Comparison of ENCODE assay signal across 13 mouse cellular contexts in the genomic region with DNA sequence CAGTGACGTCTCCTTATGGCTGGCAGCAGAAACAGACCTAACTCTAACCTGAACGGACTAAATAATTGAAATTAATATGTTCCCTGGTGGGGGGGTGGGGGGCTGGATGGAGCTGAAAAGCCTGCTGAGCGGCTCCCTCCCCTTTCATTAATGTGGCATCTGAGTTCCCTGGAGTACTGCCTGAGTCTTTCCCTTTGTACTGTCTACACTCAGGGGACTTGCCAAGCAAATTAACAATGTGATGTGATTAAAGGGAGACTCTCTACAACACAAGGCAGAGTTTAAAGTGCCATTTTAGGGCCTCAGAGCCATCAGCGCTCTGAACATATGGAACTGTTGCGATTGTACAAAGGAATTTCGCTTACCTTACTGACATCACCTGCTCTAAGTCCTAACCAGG. TPM values are rescaled to one million over a fixed set of nuclear protein-coding genes. Genes with fewer than 3 reads are reported as not detected.
DNase-seq lines count a peak whose midpoint lies in the region; ATAC-seq lines count a peak whose summit lies in the region.
"Had no signal": no experiment of that assay in that cellular context is flagged by ENCODE, and none has a peak within 500 bp of the region (broad histone marks: within the 10 kb centered on the region; RNA-seq: fewer than 3 reads in every experiment).

No protein-coding gene starts in this region.

- no peaks in the 10 kb centered on the region for H3K27me3 ChIP-seq in embryonic facial prominence, embryonic 14.5 days (replicated peaks; ENCODE audit: control insufficient read depth, insufficient read depth, low read length)
- H3K27me3 ChIP-seq in hindbrain, embryonic 11.5 days (ENCODE audit: control insufficient read depth, insufficient read depth, low read length) = no peaks in the 10 kb centered on the region
- H3K27me3 ChIP-seq in midbrain, embryonic 13.5 days = no peaks in the 10 kb centered on the region
- H3K27me3 ChIP-seq: limb, embryonic 15.5 days had no signal

- no peaks in the 10 kb centered on the region for H3K36me3 ChIP-seq in embryonic facial prominence, embryonic 14.5 days (ENCODE audit: control insufficient read depth, insufficient read depth, low read length)
- H3K36me3 ChIP-seq in hindbrain, embryonic 11.5 days (ENCODE audit: control insufficient read depth, insufficient read depth, low read length) = no peaks in the 10 kb centered on the region
- H3K36me3 ChIP-seq in midbrain, embryonic 13.5 days = no peaks in the 10 kb centered on the region
- H3K36me3 ChIP-seq: limb, embryonic 15.5 days had no signal

- no peak overlapping the region for H3K4me2 ChIP-seq in embryonic facial prominence, embryonic 14.5 days (ENCODE audit: low read depth, low read length)
- H3K4me2 ChIP-seq in hindbrain, embryonic 11.5 days (replicated peaks; ENCODE audit: low read depth, low read length) = no peak overlapping the region
- no peak overlapping the region for H3K4me2 ChIP-seq in midbrain, embryonic 13.5 days (replicated peaks)
- H3K4me2 ChIP-seq: limb, embryonic 15.5 days had no signal

- no peak overlapping the region for H3K9ac ChIP-seq in embryonic facial prominence, embryonic 14.5 days (ENCODE audit: low read depth, low read length)
- no peak overlapping the region for H3K9ac ChIP-seq in hindbrain, embryonic 11.5 days (ENCODE audit: low read depth, low read length)
- no peak overlapping the region for H3K9ac ChIP-seq in midbrain, embryonic 13.5 days (replicated peaks)
- H3K9ac ChIP-seq: limb, embryonic 15.5 days had no signal

- intact Hi-C loops in left cerebral cortex, postnatal 4 days (cut with DNase I) = no loop called here
- intact Hi-C loops in left cerebral cortex, postnatal 14 days (cut with DNase I) = loop anchor here (5.0 kb wide), 1 partner anchor 138 kb away; no protein-coding TSS in a partner anchor
- intact Hi-C loops in left cerebral cortex, postnatal 10 days (cut with DNase I) = no loop called here

- peak; percentile 90 for ATAC-seq in embryonic facial prominence, embryonic 14.5 days (ENCODE audit: low read depth)
- ATAC-seq in hindbrain, embryonic 11.5 days (ENCODE audit: low FRiP score) = peak; percentile 62
- peak; percentile 79 for ATAC-seq in midbrain, embryonic 13.5 days
- ATAC-seq: activated CD4-positive, CD25-positive, alpha-beta regulatory T cell, adult 4 months had no signal

- H3K4me3 ChIP-seq in embryonic facial prominence, embryonic 14.5 days (ENCODE audit: low read depth, low read length) = no peak overlapping the region
- no peak overlapping the region for H3K4me3 ChIP-seq in hindbrain, embryonic 11.5 days (ENCODE audit: low read depth, low read length)
- no peak overlapping the region for H3K4me3 ChIP-seq in midbrain, embryonic 13.5 days (replicated peaks)
- H3K4me3 ChIP-seq: limb, embryonic 15.5 days had no signal

- DNase-seq in left cerebral cortex, postnatal 4 days = peak; percentile 20
- DNase-seq in left cerebral cortex, postnatal 14 days (ENCODE audit: low spot score in 2 of 2) = no peak
- DNase-seq in embryonic facial prominence, embryonic 14.5 days (ENCODE audit: low spot score) = peak; percentile 55
- DNase-seq in hindbrain, embryonic 11.5 days (ENCODE audit: low spot score) = peak; percentile 33
- DNase-seq in layer of hippocampus, postnatal 36 days = no peak
- no peak for DNase-seq in urinary bladder, postnatal 14 days (ENCODE audit: low spot score)
- no peak for DNase-seq in left cerebral cortex, postnatal 10 days (ENCODE audit: extremely low spot score in 1 of 2, low spot score in 2 of 2)
- DNase-seq: cerebellum, adult 18-20 months; thymus, postnatal 14 days had no signal

- no peak overlapping the region for H3K27ac ChIP-seq in embryonic facial prominence, embryonic 14.5 days (replicated peaks; ENCODE audit: low read depth, low read length)
- 0 out of 2 replicates have a peak overlapping the region, but pooled peaks have one; percentile 39 for H3K27ac ChIP-seq in hindbrain, embryonic 11.5 days (ENCODE audit: low read depth, low read length)
- 0 out of 2 replicates have a peak overlapping the region, but pooled peaks have one; percentile 32 for H3K27ac ChIP-seq in midbrain, embryonic 13.5 days
- H3K27ac ChIP-seq: limb, embryonic 15.5 days had no signal

- no peaks in the 10 kb centered on the region for H3K9me3 ChIP-seq in embryonic facial prominence, embryonic 14.5 days (ENCODE audit: control insufficient read depth, low read length)
- H3K9me3 ChIP-seq in hindbrain, embryonic 11.5 days (ENCODE audit: control insufficient read depth, low read length) = no peaks in the 10 kb centered on the region
- no peaks in the 10 kb centered on the region for H3K9me3 ChIP-seq in midbrain, embryonic 13.5 days
- H3K9me3 ChIP-seq: limb, embryonic 15.5 days had no signal

- H3K4me1 ChIP-seq in embryonic facial prominence, embryonic 14.5 days (ENCODE audit: control insufficient read depth, insufficient read depth, low read length) = no peaks in the 10 kb centered on the region; the same call in 1 of the 2 replicates
- peaks cover 3% of the 10 kb centered on the region for H3K4me1 ChIP-seq in hindbrain, embryonic 11.5 days (replicated peaks; ENCODE audit: control insufficient read depth, insufficient read depth, low read length)
- peaks cover 25% of the 10 kb centered on the region for H3K4me1 ChIP-seq in midbrain, embryonic 13.5 days (replicated peaks)
- H3K4me1 ChIP-seq: limb, embryonic 15.5 days had no signal

- 50% methylated on average over 6 of the region's 6 CpGs for WGBS in embryonic facial prominence, embryonic 14.5 days
- WGBS in hindbrain, embryonic 11.5 days = 46% methylated on average over 6 of the region's 6 CpGs
- 24% methylated on average over 6 of the region's 6 CpGs for WGBS in midbrain, embryonic 13.5 days

RNA-seq across cellular contexts. Expression of gene Serinc5, which starts 16.4 kb away (rescaled TPM):
- 10 to 100 TPM; 37.0 to 38.5 TPM for total RNA-seq in left cerebral cortex, postnatal 4 days (2021)
- 10 to 100 TPM; 60.2 to 73.2 TPM for total RNA-seq in left cerebral cortex, postnatal 14 days (2021)
- polyA plus RNA-seq in embryonic facial prominence, embryonic 14.5 days (2014; fragmentation: Nextera tagmentation; extraction: Ambion mirVana) = 19.8 and 20.0 TPM in 2 replicates
- polyA plus RNA-seq in hindbrain, embryonic 11.5 days (2014; fragmentation: Nextera tagmentation; extraction: Ambion mirVana) = 10.4 and 13.8 TPM in 2 replicates
- 12.5 and 14.1 TPM in 2 replicates for polyA plus RNA-seq in midbrain, embryonic 13.5 days (2015; fragmentation: Nextera tagmentation; extraction: Ambion mirVana)
- total RNA-seq in layer of hippocampus, postnatal 36 days (2021) = 10 to 100 TPM; 71.8 to 73.6 TPM
- total RNA-seq in left cerebral cortex, postnatal 10 days (2021) = 10 to 100 TPM; 48.0 to 55.7 TPM

RNA-seq across cellular contexts. Expression of gene Spz1, which starts 18.5 kb away (rescaled TPM):
- not detected for total RNA-seq in left cerebral cortex, postnatal 4 days (2021)
- total RNA-seq in left cerebral cortex, postnatal 14 days (2021) = not detected
- not detected in 2 replicates for polyA plus RNA-seq in embryonic facial prominence, embryonic 14.5 days (2014; fragmentation: Nextera tagmentation; extraction: Ambion mirVana)
- not detected in 2 replicates for polyA plus RNA-seq in hindbrain, embryonic 11.5 days (2014; fragmentation: Nextera tagmentation; extraction: Ambion mirVana)
- polyA plus RNA-seq in midbrain, embryonic 13.5 days (2015; fragmentation: Nextera tagmentation; extraction: Ambion mirVana) = not detected in 2 replicates
- total RNA-seq in layer of hippocampus, postnatal 36 days (2021) = not detected
- total RNA-seq in left cerebral cortex, postnatal 10 days (2021) = not detected
- polyA plus RNA-seq: activated CD4-positive, CD25-positive, alpha-beta regulatory T cell, adult 4 months; heart, embryonic 16.5 days; limb, embryonic 15.5 days had no signal

Comparison
In these comparisons a context has a peak if more than half of its experiments do, and no peak if none do; other contexts are left out.
1. DNase-seq: peak in left cerebral cortex, postnatal 4 days (single experiment), embryonic facial prominence, embryonic 14.5 days (single experiment) and hindbrain, embryonic 11.5 days (single experiment); none in left cerebral cortex, postnatal 14 days (0 of 2), layer of hippocampus, postnatal 36 days (0 of 2), urinary bladder, postnatal 14 days (single experiment) and left cerebral cortex, postnatal 10 days (0 of 2).
2. Peak in every context shown above with its lines, with median percentiles within 50 percentile points of each other: ATAC-seq.